In the genomic region with DNA sequence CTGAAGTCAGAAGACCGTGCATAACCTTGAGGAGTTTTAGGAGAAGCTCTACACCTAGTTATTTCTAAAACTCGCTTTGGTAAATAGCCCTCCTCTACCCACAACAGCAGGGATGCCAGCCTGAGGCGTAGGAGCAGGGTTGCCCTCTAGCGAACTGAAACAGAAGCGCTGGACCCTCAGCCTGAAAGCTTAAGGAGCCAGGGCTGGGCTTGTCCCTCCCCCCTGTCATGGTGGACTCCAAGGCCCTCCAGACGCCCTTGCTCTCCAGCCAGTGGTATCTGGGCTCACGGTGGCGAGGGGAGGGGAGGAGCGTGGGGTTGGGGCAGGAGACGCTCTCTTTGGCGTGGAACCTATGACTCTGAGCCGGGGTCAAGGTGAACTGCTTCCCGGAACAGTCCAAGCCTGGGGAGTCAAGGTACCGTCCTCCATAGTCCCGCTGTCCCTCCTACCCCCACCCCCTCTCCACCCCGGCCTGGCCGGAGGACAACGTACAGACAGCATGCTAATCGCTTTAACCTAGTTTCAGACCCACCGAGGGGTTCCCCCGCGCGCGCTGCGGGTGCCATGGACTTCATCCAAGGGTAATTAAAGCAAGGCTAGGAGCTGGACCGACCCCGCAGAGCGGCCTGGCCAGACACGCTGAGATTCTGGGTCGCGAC, we compare ENCODE assay signal across 10 mouse cellular contexts. TPM values are rescaled to one million over a fixed set of nuclear protein-coding genes. Genes with fewer than 3 reads are reported as not detected.
DNase-seq lines count a peak whose midpoint lies in the region; ATAC-seq lines count a peak whose summit lies in the region.
"Had no signal": no experiment of that assay in that cellular context is flagged by ENCODE, and none has a peak within 500 bp of the region (broad histone marks: within the 10 kb centered on the region; RNA-seq: fewer than 3 reads in every experiment).

No protein-coding gene starts in this region.

- H3K4me3 ChIP-seq in heart, embryonic 12.5 days, result peak overlapping the region; percentile 38
- 0 out of 2 replicates have a peak overlapping the region, but pooled peaks have one; percentile 2 for H3K4me3 ChIP-seq in embryonic facial prominence, embryonic 14.5 days (ENCODE audit: low read depth, low read length)
- H3K4me3 ChIP-seq in limb, embryonic 12.5 days (replicated peaks), result peak overlapping the region; percentile 22

- H3K36me3 ChIP-seq in heart, embryonic 12.5 days, result no peaks in the 10 kb centered on the region
- no peaks in the 10 kb centered on the region for H3K36me3 ChIP-seq in embryonic facial prominence, embryonic 14.5 days (ENCODE audit: control insufficient read depth, insufficient read depth, low read length)
- H3K36me3 ChIP-seq in limb, embryonic 12.5 days, result no peaks in the 10 kb centered on the region
- H3K36me3 ChIP-seq: G1E had no signal

- H3K27me3 ChIP-seq in heart, embryonic 12.5 days (replicated peaks), result peaks cover 94% of the 10 kb centered on the region
- peaks cover 97% of the 10 kb centered on the region for H3K27me3 ChIP-seq in embryonic facial prominence, embryonic 14.5 days (replicated peaks; ENCODE audit: control insufficient read depth, insufficient read depth, low read length)
- peaks cover 97% of the 10 kb centered on the region for H3K27me3 ChIP-seq in limb, embryonic 12.5 days

- no peaks in the 10 kb centered on the region for H3K9me3 ChIP-seq in heart, embryonic 12.5 days (replicated peaks)
- H3K9me3 ChIP-seq in embryonic facial prominence, embryonic 14.5 days (ENCODE audit: control insufficient read depth, low read length), result no peaks in the 10 kb centered on the region
- no peaks in the 10 kb centered on the region for H3K9me3 ChIP-seq in limb, embryonic 12.5 days

- peak overlapping the region; percentile 19 for H3K9ac ChIP-seq in heart, embryonic 12.5 days
- H3K9ac ChIP-seq in embryonic facial prominence, embryonic 14.5 days (ENCODE audit: low read depth, low read length), result no peak overlapping the region
- H3K9ac ChIP-seq in limb, embryonic 12.5 days (replicated peaks), result no peak overlapping the region

- no peak for DNase-seq in heart, postnatal 36 days
- peak; percentile 27 for DNase-seq in R1 (ENCODE audit: low read depth, low spot score)
- peak; percentile 35 for DNase-seq in embryonic facial prominence, embryonic 14.5 days (ENCODE audit: low spot score)
- DNase-seq in testis, postnatal 10 days (ENCODE audit: low spot score), result peak; percentile 46
- no peak for DNase-seq in urinary bladder, postnatal 4 days (ENCODE audit: low spot score in 2 of 2)
- no peak for DNase-seq in Muller cell, postnatal 12 days (ENCODE audit: inconsistent ontology term)

- H3K4me1 ChIP-seq in heart, embryonic 12.5 days (replicated peaks), result peaks cover 18% of the 10 kb centered on the region
- H3K4me1 ChIP-seq in embryonic facial prominence, embryonic 14.5 days (ENCODE audit: control insufficient read depth, insufficient read depth, low read length), result peaks cover 4% of the 10 kb centered on the region
- peaks cover 36% of the 10 kb centered on the region for H3K4me1 ChIP-seq in limb, embryonic 12.5 days (replicated peaks)

- 1% methylated on average over 29 of the region's 31 CpGs for WGBS in heart, embryonic 12.5 days
- under 1% methylated on average over 24 of the region's 31 CpGs for WGBS in embryonic facial prominence, embryonic 14.5 days
- 2% methylated on average over 29 of the region's 31 CpGs for WGBS in limb, embryonic 12.5 days

- no peak for ATAC-seq in heart, embryonic 12.5 days (ENCODE audit: insufficient number of reproducible peaks, low FRiP score)
- ATAC-seq in embryonic facial prominence, embryonic 14.5 days (ENCODE audit: low read depth), result peak; percentile 61
- peak; percentile 27; the same call in 1 of the 2 replicates for ATAC-seq in limb, embryonic 12.5 days (ENCODE audit: insufficient number of reproducible peaks, insufficient read depth, low FRiP score, low TSS enrichment, low read depth)

- H3K4me2 ChIP-seq in heart, embryonic 12.5 days, result peak overlapping the region; percentile 70
- peak overlapping the region; percentile 16; the same call in 1 of the 2 replicates for H3K4me2 ChIP-seq in embryonic facial prominence, embryonic 14.5 days (ENCODE audit: low read depth, low read length)
- peak overlapping the region; percentile 44 for H3K4me2 ChIP-seq in limb, embryonic 12.5 days

- no peak overlapping the region for H3K27ac ChIP-seq in heart, embryonic 12.5 days (ENCODE audit: poor library complexity, severe bottlenecking)
- H3K27ac ChIP-seq in embryonic facial prominence, embryonic 14.5 days (replicated peaks; ENCODE audit: low read depth, low read length), result no peak overlapping the region
- no peak overlapping the region for H3K27ac ChIP-seq in limb, embryonic 12.5 days

- intact Hi-C loops in heart, postnatal 36 days (cut with DNase I), result no loop called here

RNA-seq across cellular contexts. Expression of a gene that starts 2.7 kb away (rescaled TPM):
- polyA plus RNA-seq in heart, embryonic 12.5 days (2016; fragmentation: Nextera tagmentation; extraction: Ambion mirVana), result not detected in 2 replicates
- not detected for total RNA-seq in heart, postnatal 36 days (2021)
- 0.18 TPM in 1 of 2 replicates, not detected in the other for polyA plus RNA-seq in embryonic facial prominence, embryonic 14.5 days (2014; fragmentation: Nextera tagmentation; extraction: Ambion mirVana)
- not detected in 2 replicates for polyA plus RNA-seq in limb, embryonic 12.5 days (2016; fragmentation: Nextera tagmentation; extraction: Ambion mirVana)
- total RNA-seq: G1E had no signal
- polyA plus RNA-seq: G1E; gonadal fat pad, adult 2 months had no signal

Comparison
In these comparisons a context has a peak if more than half of its experiments do, and no peak if none do; other contexts are left out.
1. H3K4me2 ChIP-seq: peak in every context shown above with its lines; median percentile 70 in heart, embryonic 12.5 days; 44 in limb, embryonic 12.5 days; 16 in embryonic facial prominence, embryonic 14.5 days.
2. DNase-seq: peak in R1 (single experiment), embryonic facial prominence, embryonic 14.5 days (single experiment) and testis, postnatal 10 days (single experiment); none in heart, postnatal 36 days (0 of 2), urinary bladder, postnatal 4 days (0 of 2) and Muller cell, postnatal 12 days (single experiment).
3. Peak in every context shown above with its lines, with median percentiles within 50 percentile points of each other: H3K4me3 ChIP-seq.